Mouse (Mus musculus): Measurements from ENCODE around the gene Mlph. TPM values are rescaled to one million over a fixed set of nuclear protein-coding genes. Genes with fewer than 3 reads are reported as not detected.
A peak's percentile ranks its signal among the peaks of the same experiment; 100 is the strongest.

Gene Mlph
- total and polyA plus RNA-seq, 2 experiments from 2014 or later = 0.04 to 0.12 TPM

- ATAC-seq (ENCODE audit: insufficient read depth, low read depth) = peak; percentile 72
- 22% methylated on average over 4 of the region's 4 CpGs for WGBS
- Histone ChIP-seq H3K4me2 (ENCODE audit: low read depth, low read length) (no peak overlapping the region), H3K9ac (replicated peaks; ENCODE audit: low read depth, low read length) (no peak overlapping the region), H3K9me3 (replicated peaks; ENCODE audit: control insufficient read depth, low read length) (no peaks in the 10 kb centered on the region), H3K36me3 (replicated peaks; ENCODE audit: control insufficient read depth, insufficient read depth, low read length) (no peaks in the 10 kb centered on the region), H3K4me3 (ENCODE audit: low read depth, low read length) (no peak overlapping the region), H3K4me1 (ENCODE audit: control insufficient read depth, insufficient read depth) (peaks cover 4% of the 10 kb centered on the region; the same call in 1 of the 2 replicates), H3K27ac (ENCODE audit: low read depth) (0 out of 2 replicates have a peak overlapping the region, but pooled peaks have one; percentile 18), H3K27me3 (ENCODE audit: control insufficient read depth, insufficient read depth, low read length) (no peaks in the 10 kb centered on the region)
- DNase-seq (ENCODE audit: low spot score) = no peak
- TF ChIP-seq CTCF (IDR thresholded peaks at IDR 0.05; ENCODE audit: low read depth) (no peak), EP300 (IDR thresholded peaks at IDR 0.05; ENCODE audit: low read depth) (no peak)
Measured at GRCm38 (mm10) chr1:90939980-90940379, 25.1 kb downstream of the Mlph start.

GRCm38 (mm10) chr1:90945171-90945570, 30.3 kb downstream of the Mlph start:
- no peak for DNase-seq (ENCODE audit: low spot score)
- Histone ChIP-seq H3K4me2 (ENCODE audit: low read depth, low read length) (no peak overlapping the region), H3K27ac (ENCODE audit: low read depth) (no peak overlapping the region), H3K9ac (replicated peaks; ENCODE audit: low read depth, low read length) (no peak overlapping the region), H3K27me3 (ENCODE audit: control insufficient read depth, insufficient read depth, low read length) (no peaks in the 10 kb centered on the region), H3K36me3 (replicated peaks; ENCODE audit: control insufficient read depth, insufficient read depth, low read length) (no peaks in the 10 kb centered on the region), H3K4me1 (ENCODE audit: control insufficient read depth, insufficient read depth) (no peaks in the 10 kb centered on the region), H3K4me3 (ENCODE audit: low read depth, low read length) (no peak overlapping the region), H3K9me3 (replicated peaks; ENCODE audit: control insufficient read depth, low read length) (no peaks in the 10 kb centered on the region)
- 67% methylated on average over 10 of the region's 10 CpGs for WGBS
- no peak for ATAC-seq (ENCODE audit: insufficient read depth, low read depth)
- no peak for TF ChIP-seq CTCF (IDR thresholded peaks at IDR 0.05; ENCODE audit: low read depth)
- TF ChIP-seq EP300 (IDR thresholded peaks at IDR 0.05; ENCODE audit: low read depth) = no peak

GRCm38 (mm10) chr1:90947252-90947651, 32.4 kb downstream of the Mlph start:
- ATAC-seq (ENCODE audit: insufficient read depth, low read depth) (no peak), DNase-seq (ENCODE audit: low spot score) (no peak)
- TF ChIP-seq EP300 (IDR thresholded peaks at IDR 0.05; ENCODE audit: low read depth) (no peak), CTCF (IDR thresholded peaks at IDR 0.05; ENCODE audit: low read depth) (no peak)
- Histone ChIP-seq H3K4me3 (ENCODE audit: low read depth, low read length) (no peak overlapping the region), H3K9me3 (replicated peaks; ENCODE audit: control insufficient read depth, low read length) (no peaks in the 10 kb centered on the region), H3K27me3 (ENCODE audit: control insufficient read depth, insufficient read depth, low read length) (no peaks in the 10 kb centered on the region), H3K9ac (replicated peaks; ENCODE audit: low read depth, low read length) (no peak overlapping the region), H3K4me1 (ENCODE audit: control insufficient read depth, insufficient read depth) (peaks cover 4% of the 10 kb centered on the region), H3K27ac (ENCODE audit: low read depth) (no peak overlapping the region), H3K36me3 (replicated peaks; ENCODE audit: control insufficient read depth, insufficient read depth, low read length) (no peaks in the 10 kb centered on the region), H3K4me2 (ENCODE audit: low read depth, low read length) (no peak overlapping the region)
- WGBS = 58% methylated on average over 2 of the region's 2 CpGs

- H3K27me3 ChIP-seq (ENCODE audit: control insufficient read depth, insufficient read depth, low read length) = no peaks in the 10 kb centered on the region
- ATAC-seq (ENCODE audit: insufficient read depth, low read depth) (no peak), DNase-seq (ENCODE audit: low spot score) (no peak)
- H3K4me3 ChIP-seq (ENCODE audit: low read depth, low read length) = no peak overlapping the region
- no peak overlapping the region for H3K4me2 ChIP-seq (ENCODE audit: low read depth, low read length)
- no peak overlapping the region for H3K9ac ChIP-seq (replicated peaks; ENCODE audit: low read depth, low read length)
- H3K9me3 ChIP-seq (replicated peaks; ENCODE audit: control insufficient read depth, low read length) = no peaks in the 10 kb centered on the region
- TF ChIP-seq CTCF (IDR thresholded peaks at IDR 0.05; ENCODE audit: low read depth) = no peak
- no peak for TF ChIP-seq EP300 (IDR thresholded peaks at IDR 0.05; ENCODE audit: low read depth)
- peaks cover 4% of the 10 kb centered on the region for H3K4me1 ChIP-seq (ENCODE audit: control insufficient read depth, insufficient read depth)
- 61% methylated on average over 9 of the region's 9 CpGs for WGBS
- H3K27ac ChIP-seq (ENCODE audit: low read depth) = no peak overlapping the region
- H3K36me3 ChIP-seq (replicated peaks; ENCODE audit: control insufficient read depth, insufficient read depth, low read length) = no peaks in the 10 kb centered on the region
Measured at GRCm38 (mm10) chr1:90949309-90949708, 34.4 kb downstream of the Mlph start.

GRCm38 (mm10) chr1:90951670-90952069, 36.8 kb downstream of the Mlph start:
- no peaks in the 10 kb centered on the region for H3K27me3 ChIP-seq (ENCODE audit: control insufficient read depth, insufficient read depth, low read length)
- H3K4me3 ChIP-seq (ENCODE audit: low read depth, low read length) = no peak overlapping the region
- TF ChIP-seq EP300 (IDR thresholded peaks at IDR 0.05; ENCODE audit: low read depth) (no peak), CTCF (IDR thresholded peaks at IDR 0.05; ENCODE audit: low read depth) (no peak)
- WGBS = 34% methylated on average over 7 of the region's 7 CpGs
- no peak overlapping the region for H3K4me2 ChIP-seq (ENCODE audit: low read depth, low read length)
- no peak overlapping the region for H3K27ac ChIP-seq (ENCODE audit: low read depth)
- H3K36me3 ChIP-seq (replicated peaks; ENCODE audit: control insufficient read depth, insufficient read depth, low read length) = no peaks in the 10 kb centered on the region
- DNase-seq (ENCODE audit: low spot score) = no peak
- H3K9ac ChIP-seq (replicated peaks; ENCODE audit: low read depth, low read length) = no peak overlapping the region
- peaks cover 4% of the 10 kb centered on the region for H3K4me1 ChIP-seq (ENCODE audit: control insufficient read depth, insufficient read depth)
- H3K9me3 ChIP-seq (replicated peaks; ENCODE audit: control insufficient read depth, low read length) = no peaks in the 10 kb centered on the region
- no peak for ATAC-seq (ENCODE audit: insufficient read depth, low read depth)

GRCm38 (mm10) chr1:90952808-90953207, 37.9 kb downstream of the Mlph start, which contains the start of gene Prlh:
Prlh (plus strand) TSS chr1:90953108.
- Histone ChIP-seq H3K27me3 (ENCODE audit: control insufficient read depth, insufficient read depth, low read length) (no peaks in the 10 kb centered on the region), H3K4me3 (ENCODE audit: low read depth, low read length) (no peak within 1 kb of the TSS), H3K4me2 (ENCODE audit: low read depth, low read length) (no peak within 1 kb of the TSS), H3K4me1 (ENCODE audit: control insufficient read depth, insufficient read depth) (peaks cover 4% of the 10 kb centered on the region), H3K27ac (ENCODE audit: low read depth) (no peak within 1 kb of the TSS), H3K36me3 (replicated peaks; ENCODE audit: control insufficient read depth, insufficient read depth, low read length) (no peaks in the 10 kb centered on the region), H3K9ac (replicated peaks; ENCODE audit: low read depth, low read length) (no peak within 1 kb of the TSS), H3K9me3 (replicated peaks; ENCODE audit: control insufficient read depth, low read length) (no peaks in the 10 kb centered on the region)
- TF ChIP-seq CTCF (IDR thresholded peaks at IDR 0.05; ENCODE audit: low read depth) = no peak
- no peak for TF ChIP-seq EP300 (IDR thresholded peaks at IDR 0.05; ENCODE audit: low read depth)
- DNase-seq (ENCODE audit: low spot score) (no peak), ATAC-seq (ENCODE audit: insufficient read depth, low read depth) (no peak)
- WGBS = 81% methylated on average over 8 of the region's 8 CpGs
